Mouse (Mus musculus): ENCODE results near the gene Lrp4. TPM values are rescaled to one million over a fixed set of nuclear protein-coding genes. Genes with fewer than 3 reads are reported as not detected.
A peak's percentile ranks its signal among the peaks of the same experiment; 100 is the strongest.

Lrp4 gene
- polyA plus RNA-seq, 2 experiments: 0.58 to 0.70 TPM

DNA sequence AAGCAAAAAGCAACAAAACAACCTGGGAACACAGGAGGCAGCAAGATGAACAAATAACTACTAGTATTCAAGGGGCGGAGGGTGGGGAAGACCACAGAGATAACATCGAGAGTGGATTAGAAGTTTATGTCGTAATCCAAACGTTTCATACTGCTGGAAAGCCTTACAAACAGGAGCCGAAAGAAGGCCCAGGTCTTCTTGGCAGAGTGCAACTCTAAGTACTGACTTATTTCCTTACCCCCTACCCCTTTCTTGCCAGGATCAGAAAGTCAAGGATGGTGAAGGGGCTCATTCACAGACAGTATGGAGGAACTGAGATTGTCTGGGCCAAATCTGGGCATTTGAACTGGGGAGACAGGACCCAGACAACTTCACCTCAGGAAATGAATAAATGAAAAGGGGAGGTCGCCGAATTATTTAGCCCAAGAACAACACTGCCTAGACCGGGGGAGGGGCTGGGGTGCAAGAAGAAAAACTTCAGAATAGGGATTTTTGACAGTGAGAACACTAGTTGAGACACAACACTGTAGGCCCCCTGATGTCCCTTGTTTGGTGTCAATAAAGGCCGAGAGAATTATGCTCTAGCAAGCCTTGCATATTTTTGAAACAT lies 715 bp upstream of the Lrp4 start:
- TF ChIP-seq EP300 (IDR thresholded peaks at IDR 0.05; ENCODE audit: low read depth): no peak
- no peak for TF ChIP-seq CTCF (IDR thresholded peaks at IDR 0.05; ENCODE audit: low read depth)
- DNase-seq (ENCODE audit: low read depth in 3 of 3, low spot score in 3 of 3): no peak
- H3K27ac ChIP-seq: no peak overlapping the region
- ATAC-seq (ENCODE audit: insufficient read depth): peak; percentile 7; the same call in 1 of the 2 replicates
- 27% methylated on average over 9 of the region's 9 CpGs for WGBS (ENCODE audit: insufficient replicate concordance)
- peaks cover 56% of the 10 kb centered on the region for H3K27me3 ChIP-seq (ENCODE audit: control insufficient read depth, insufficient read depth, low read length)
- no peak overlapping the region for H3K9ac ChIP-seq (replicated peaks)
- H3K4me3 ChIP-seq (ENCODE audit: insufficient read depth in 1 of 2, low read depth in 2 of 2, low read length in 2 of 2): peak overlapping the region; percentile 14 to 62; a peak in 3 of 4 replicates
- no peaks in the 10 kb centered on the region for H3K36me3 ChIP-seq (replicated peaks; ENCODE audit: control insufficient read depth, insufficient read depth, low read depth)
- peaks cover 5 to 16% of the 10 kb centered on the region in 2 experiments for H3K4me1 ChIP-seq (replicated peaks; ENCODE audit: control insufficient read depth in 2 of 2, insufficient read depth in 2 of 2, low read length in 1 of 2)
- H3K9me3 ChIP-seq (ENCODE audit: control insufficient read depth, low read length): no peaks in the 10 kb centered on the region; the same call in 1 of the 2 replicates
- peak overlapping the region; percentile 71 for H3K4me2 ChIP-seq (ENCODE audit: low read depth)

DNA sequence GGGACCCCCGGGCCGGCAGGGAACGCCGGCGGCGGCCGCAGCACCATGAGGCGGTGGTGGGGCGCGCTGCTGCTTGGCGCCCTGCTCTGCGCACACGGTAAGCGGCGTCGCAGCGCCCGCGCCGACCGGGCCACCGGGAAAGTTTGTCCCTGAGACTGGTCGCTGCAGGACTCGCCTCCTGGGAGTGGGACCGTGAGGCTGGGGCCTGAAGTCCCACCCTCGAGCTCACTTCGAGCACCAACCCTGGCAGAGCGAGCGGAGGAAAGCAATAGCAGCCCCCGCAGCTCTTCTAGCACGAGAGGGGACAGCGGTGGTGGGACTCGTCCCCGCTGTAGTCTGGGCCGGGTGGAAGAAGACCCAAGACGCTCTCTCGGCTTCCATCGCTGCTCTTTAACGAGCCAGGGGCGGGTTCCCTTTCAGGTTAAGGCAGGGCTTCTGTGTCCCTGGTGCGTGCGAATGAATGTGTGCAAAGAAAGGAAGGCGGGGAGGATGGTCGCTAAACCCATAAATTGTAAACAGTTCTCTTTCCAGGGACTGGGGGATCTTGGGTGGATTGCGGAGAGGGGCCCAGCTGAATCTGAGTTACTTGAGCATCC lies 443 bp downstream of the Lrp4 start:
- H3K4me3 ChIP-seq (ENCODE audit: insufficient read depth in 1 of 2, low read depth in 2 of 2, low read length in 2 of 2): peak overlapping the region; percentile 55 to 62
- no peak for TF ChIP-seq EP300 (IDR thresholded peaks at IDR 0.05; ENCODE audit: low read depth)
- TF ChIP-seq CTCF (IDR thresholded peaks at IDR 0.05; ENCODE audit: low read depth): no peak
- ATAC-seq (ENCODE audit: insufficient read depth): peak; percentile 34; the same call in 1 of the 2 replicates
- no peaks in the 10 kb centered on the region; the same call in 1 of the 2 replicates for H3K9me3 ChIP-seq (ENCODE audit: control insufficient read depth, low read length)
- H3K9ac ChIP-seq (replicated peaks): peak overlapping the region; percentile 1
- H3K4me2 ChIP-seq (ENCODE audit: low read depth): peak overlapping the region; percentile 71
- no peak overlapping the region for H3K27ac ChIP-seq
- no peak for DNase-seq (ENCODE audit: low read depth in 3 of 3, low spot score in 3 of 3)
- H3K4me1 ChIP-seq (replicated peaks; ENCODE audit: control insufficient read depth in 2 of 2, insufficient read depth in 2 of 2, low read length in 1 of 2): peaks cover 3 to 13% of the 10 kb centered on the region in 2 experiments
- no peaks in the 10 kb centered on the region for H3K36me3 ChIP-seq (replicated peaks; ENCODE audit: control insufficient read depth, insufficient read depth, low read depth)
- under 1% methylated on average over 45 of the region's 45 CpGs for WGBS (ENCODE audit: insufficient replicate concordance)
- peaks cover 56% of the 10 kb centered on the region for H3K27me3 ChIP-seq (ENCODE audit: control insufficient read depth, insufficient read depth, low read length)

DNA sequence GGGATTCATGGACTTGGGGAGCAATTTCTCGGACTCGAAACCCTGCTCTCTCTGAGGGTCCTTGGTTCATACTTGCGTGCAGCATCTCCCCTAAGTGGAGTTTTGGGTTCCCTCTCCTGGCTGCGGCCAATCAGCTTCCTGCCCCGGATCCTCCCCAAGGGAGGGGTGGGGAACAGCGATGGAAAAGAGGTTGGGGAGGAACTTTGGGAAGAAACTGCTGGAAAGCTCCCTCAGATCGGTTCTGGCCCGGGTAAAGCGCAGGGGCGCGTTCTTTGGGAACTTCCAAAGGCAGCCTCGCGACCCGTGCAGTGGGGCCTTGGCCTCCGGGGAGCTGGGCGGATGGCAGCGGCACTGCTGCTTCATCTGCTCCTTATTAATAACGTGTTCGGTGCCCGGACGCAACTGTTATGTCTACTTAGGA lies 951 bp downstream of the Lrp4 start:
- Histone ChIP-seq H3K4me2 (ENCODE audit: low read depth) (peak overlapping the region; percentile 71), H3K27ac (no peak overlapping the region), H3K9me3 (ENCODE audit: control insufficient read depth, low read length) (no peaks in the 10 kb centered on the region; the same call in 1 of the 2 replicates), H3K36me3 (replicated peaks; ENCODE audit: control insufficient read depth, insufficient read depth, low read depth) (no peaks in the 10 kb centered on the region), H3K4me3 (ENCODE audit: insufficient read depth in 1 of 2, low read depth in 2 of 2, low read length in 2 of 2) (peak overlapping the region; percentile 55 to 62), H3K4me1 (replicated peaks; ENCODE audit: control insufficient read depth in 2 of 2, insufficient read depth in 2 of 2, low read length in 1 of 2) (peaks cover 0 to 9% of the 10 kb centered on the region in 2 experiments; a peak in 3 of 4 replicates), H3K9ac (replicated peaks) (no peak overlapping the region), H3K27me3 (ENCODE audit: control insufficient read depth, insufficient read depth, low read length) (peaks cover 56% of the 10 kb centered on the region)
- WGBS (ENCODE audit: insufficient replicate concordance): under 1% methylated on average over 21 of the region's 21 CpGs
- TF ChIP-seq CTCF (IDR thresholded peaks at IDR 0.05; ENCODE audit: low read depth) (no peak), EP300 (IDR thresholded peaks at IDR 0.05; ENCODE audit: low read depth) (no peak)
- DNase-seq (ENCODE audit: low read depth in 3 of 3, low spot score in 3 of 3) (no peak), ATAC-seq (ENCODE audit: insufficient read depth) (no peak)

GRCm38 (mm10) chr2:91458673-91459391 lies 1.5 kb downstream of the Lrp4 start:
- WGBS (ENCODE audit: insufficient replicate concordance): under 1% methylated on average over 32 of the region's 32 CpGs
- Histone ChIP-seq H3K4me3 (ENCODE audit: insufficient read depth in 1 of 2, low read depth in 2 of 2, low read length in 2 of 2) (peak overlapping the region; percentile 55 to 62), H3K4me1 (replicated peaks; ENCODE audit: control insufficient read depth in 2 of 2, insufficient read depth in 2 of 2, low read length in 1 of 2) (peaks cover 0 to 9% of the 10 kb centered on the region in 2 experiments; a peak in 3 of 4 replicates), H3K9ac (replicated peaks) (peak overlapping the region; percentile 9; the same call in 1 of the 2 replicates), H3K9me3 (ENCODE audit: control insufficient read depth, low read length) (no peaks in the 10 kb centered on the region; the same call in 1 of the 2 replicates), H3K27ac (no peak overlapping the region), H3K4me2 (ENCODE audit: low read depth) (peak overlapping the region; percentile 71), H3K36me3 (replicated peaks; ENCODE audit: control insufficient read depth, insufficient read depth, low read depth) (no peaks in the 10 kb centered on the region), H3K27me3 (ENCODE audit: control insufficient read depth, insufficient read depth, low read length) (peaks cover 56% of the 10 kb centered on the region)
- ATAC-seq (ENCODE audit: insufficient read depth) (no peak), DNase-seq (ENCODE audit: low read depth in 3 of 3, low spot score in 3 of 3) (no peak)
- peak; percentile 16; the same call in 1 of the 2 replicates for TF ChIP-seq CTCF (IDR thresholded peaks at IDR 0.05; ENCODE audit: low read depth)
- TF ChIP-seq EP300 (IDR thresholded peaks at IDR 0.05; ENCODE audit: low read depth): no peak

All from liver, embryonic 14.5 days (tissue).